25 mouse cellular contexts compared by ENCODE assay signal in the genomic region with DNA sequence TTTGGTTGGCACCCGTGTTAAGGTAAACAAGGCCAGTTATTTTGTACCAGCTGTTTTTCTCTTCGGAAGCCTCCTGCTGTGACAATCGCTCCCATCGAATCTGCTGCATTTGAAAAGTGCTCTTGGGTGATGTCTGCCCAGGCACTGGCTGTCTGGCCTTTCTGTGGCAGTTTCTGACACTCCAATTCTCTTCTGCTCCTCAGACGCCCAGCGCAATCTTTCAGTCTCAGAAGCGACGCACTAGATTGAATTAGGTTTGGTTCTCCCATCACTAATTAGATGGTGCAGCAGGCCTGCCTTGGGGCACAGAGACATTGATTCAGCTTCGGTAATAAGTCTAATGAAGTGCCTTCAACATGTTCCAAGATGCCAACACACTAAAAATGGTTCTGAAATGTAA.
A peak's percentile ranks its signal among the peaks of the same experiment; 100 is the strongest.
DNase-seq lines count a peak whose midpoint lies in the region; ATAC-seq and TF ChIP-seq lines count a peak whose summit lies in the region.
"Had no signal": no experiment of that assay in that cellular context is flagged by ENCODE, and none has a peak within 500 bp of the region (broad histone marks: within the 10 kb centered on the region; RNA-seq: fewer than 3 reads in every experiment).

No protein-coding gene starts in this region.

- H3K36me3 ChIP-seq in hindbrain, postnatal 0 days (ENCODE audit: insufficient read depth, low read length): no peaks in the 10 kb centered on the region
- H3K36me3 ChIP-seq in hindbrain, embryonic 13.5 days: no peaks in the 10 kb centered on the region
- no peaks in the 10 kb centered on the region for H3K36me3 ChIP-seq in midbrain, embryonic 14.5 days (ENCODE audit: control insufficient read depth, insufficient read depth, low read length)
- H3K36me3 ChIP-seq in midbrain, embryonic 13.5 days: no peaks in the 10 kb centered on the region
- H3K36me3 ChIP-seq: forebrain, embryonic 10.5 days; heart, embryonic 10.5 days; heart, embryonic 13.5 days; hindbrain, embryonic 15.5 days had no signal

- DNase-seq in cerebellum, postnatal 10 days: peak; percentile 4 to 5
- no peak for DNase-seq in cerebellum, postnatal 4 days (ENCODE audit: low spot score in 2 of 2)
- DNase-seq in hindbrain, postnatal 0 days (ENCODE audit: low spot score): peak; percentile 44
- peak; percentile 25 for DNase-seq in midbrain, embryonic 14.5 days
- peak; percentile 73 for DNase-seq in retina, postnatal 1 day
- no peak for DNase-seq in spleen, postnatal 14 days (ENCODE audit: low spot score in 2 of 2)
- DNase-seq: adrenal gland, adult 8-10 months; adrenal gland, postnatal 25 days; cerebellum, adult 18-20 months; cerebellum, adult 9-10 months; gastrocnemius, postnatal 10 days; gastrocnemius, postnatal 36 days; heart, adult 2 months; heart, postnatal 14 days; heart, postnatal 4 days had no signal

- TF ChIP-seq CTCF in hindbrain, postnatal 0 days (IDR thresholded peaks at IDR 0.05; ENCODE audit: low read depth): no peak

- no peak overlapping the region for H3K27ac ChIP-seq in hindbrain, postnatal 0 days
- H3K27ac ChIP-seq in hindbrain, embryonic 13.5 days: no peak overlapping the region
- H3K27ac ChIP-seq in midbrain, embryonic 14.5 days (replicated peaks; ENCODE audit: low read depth, low read length): no peak overlapping the region
- no peak overlapping the region for H3K27ac ChIP-seq in midbrain, embryonic 13.5 days
- H3K27ac ChIP-seq: forebrain, embryonic 10.5 days; forebrain, embryonic 13.5 days; heart, adult 2 months; heart, embryonic 10.5 days; heart, embryonic 13.5 days; hindbrain, embryonic 15.5 days had no signal

- no peak overlapping the region for H3K9ac ChIP-seq in hindbrain, postnatal 0 days (replicated peaks; ENCODE audit: low read length)
- H3K9ac ChIP-seq in hindbrain, embryonic 13.5 days: no peak overlapping the region
- no peak overlapping the region for H3K9ac ChIP-seq in midbrain, embryonic 14.5 days (replicated peaks; ENCODE audit: low read length)
- H3K9ac ChIP-seq in midbrain, embryonic 13.5 days (replicated peaks): no peak overlapping the region
- H3K9ac ChIP-seq: forebrain, embryonic 13.5 days; heart, embryonic 13.5 days; hindbrain, embryonic 15.5 days had no signal

- no peaks in the 10 kb centered on the region for H3K27me3 ChIP-seq in hindbrain, postnatal 0 days (ENCODE audit: insufficient read depth, low read length)
- H3K27me3 ChIP-seq in hindbrain, embryonic 13.5 days: no peaks in the 10 kb centered on the region
- no peaks in the 10 kb centered on the region for H3K27me3 ChIP-seq in midbrain, embryonic 14.5 days (ENCODE audit: control insufficient read depth, insufficient read depth, low read length)
- H3K27me3 ChIP-seq in midbrain, embryonic 13.5 days: no peaks in the 10 kb centered on the region
- H3K27me3 ChIP-seq: forebrain, embryonic 13.5 days; heart, embryonic 13.5 days; hindbrain, embryonic 15.5 days had no signal

- no peaks in the 10 kb centered on the region for H3K4me1 ChIP-seq in hindbrain, postnatal 0 days (ENCODE audit: insufficient read depth, low read length)
- peaks cover 12% of the 10 kb centered on the region for H3K4me1 ChIP-seq in hindbrain, embryonic 13.5 days (replicated peaks)
- H3K4me1 ChIP-seq in midbrain, embryonic 14.5 days (ENCODE audit: control insufficient read depth, insufficient read depth, low read length): peaks cover 10% of the 10 kb centered on the region
- peaks cover 7% of the 10 kb centered on the region for H3K4me1 ChIP-seq in midbrain, embryonic 13.5 days (replicated peaks)
- H3K4me1 ChIP-seq: heart, embryonic 10.5 days; heart, embryonic 13.5 days had no signal

- no peak for ATAC-seq in hindbrain, postnatal 0 days
- no peak; the same call in 1 of the 2 replicates for ATAC-seq in hindbrain, embryonic 13.5 days (ENCODE audit: low FRiP score)
- no peak for ATAC-seq in midbrain, embryonic 14.5 days (ENCODE audit: low FRiP score, low TSS enrichment)
- ATAC-seq in midbrain, embryonic 13.5 days: no peak
- ATAC-seq: activated CD4-positive, CD25-positive, alpha-beta regulatory T cell, adult 4 months; forebrain, embryonic 13.5 days; forebrain, embryonic 16.5 days; inflammation-experienced regulatory T-cells, adult 6 months had no signal

- 36% methylated on average over 9 of the region's 9 CpGs for WGBS in hindbrain, postnatal 0 days
- WGBS in hindbrain, embryonic 13.5 days: 49% methylated on average over 9 of the region's 9 CpGs
- 44% methylated on average over 9 of the region's 9 CpGs for WGBS in midbrain, embryonic 14.5 days
- WGBS in midbrain, embryonic 13.5 days: 62% methylated on average over 9 of the region's 9 CpGs

- H3K9me3 ChIP-seq in hindbrain, postnatal 0 days (ENCODE audit: low read length): no peaks in the 10 kb centered on the region
- H3K9me3 ChIP-seq in hindbrain, embryonic 13.5 days: no peaks in the 10 kb centered on the region
- no peaks in the 10 kb centered on the region for H3K9me3 ChIP-seq in midbrain, embryonic 14.5 days (ENCODE audit: control insufficient read depth, low read length)
- no peaks in the 10 kb centered on the region for H3K9me3 ChIP-seq in midbrain, embryonic 13.5 days
- H3K9me3 ChIP-seq: forebrain, embryonic 10.5 days; forebrain, embryonic 13.5 days; heart, embryonic 10.5 days; heart, embryonic 13.5 days; hindbrain, embryonic 15.5 days had no signal

- H3K4me2 ChIP-seq in hindbrain, postnatal 0 days (ENCODE audit: low read depth, low read length): no peak overlapping the region
- no peak overlapping the region for H3K4me2 ChIP-seq in hindbrain, embryonic 13.5 days
- H3K4me2 ChIP-seq in midbrain, embryonic 14.5 days (ENCODE audit: low read length): no peak overlapping the region
- H3K4me2 ChIP-seq in midbrain, embryonic 13.5 days (replicated peaks): no peak overlapping the region
- H3K4me2 ChIP-seq: forebrain, embryonic 13.5 days; heart, embryonic 13.5 days; hindbrain, embryonic 15.5 days had no signal

- H3K4me3 ChIP-seq in hindbrain, postnatal 0 days (ENCODE audit: low read length): no peak overlapping the region
- H3K4me3 ChIP-seq in hindbrain, embryonic 13.5 days: no peak overlapping the region
- H3K4me3 ChIP-seq in midbrain, embryonic 14.5 days (replicated peaks; ENCODE audit: low read depth, low read length): no peak overlapping the region
- no peak overlapping the region for H3K4me3 ChIP-seq in midbrain, embryonic 13.5 days (replicated peaks)
- H3K4me3 ChIP-seq: forebrain, embryonic 10.5 days; forebrain, embryonic 13.5 days; heart, adult 2 months; heart, embryonic 10.5 days; heart, embryonic 13.5 days; hindbrain, embryonic 15.5 days had no signal

Comparison
In these comparisons a context has a peak if more than half of its experiments do, and no peak if none do; other contexts are left out.
1. DNase-seq: peak in cerebellum, postnatal 10 days (2 of 2), hindbrain, postnatal 0 days (single experiment), midbrain, embryonic 14.5 days (single experiment) and retina, postnatal 1 day (single experiment); none in cerebellum, postnatal 4 days (0 of 2) and spleen, postnatal 14 days (0 of 2).